Mouse (Mus musculus) intestine, embryonic 14.5 days (tissue): ENCODE results near the gene 2210011C24Rik. TPM values are rescaled to one million over a fixed set of nuclear protein-coding genes. Genes with fewer than 3 reads are reported as not detected.

Experiments
- ATAC-seq: fragments of 200-750 bp; cut with Nextera tagmentation; replicated peaks from 2 replicates; pipeline ENCODE4 v1.8.0; 2017; ENCODE audit warnings: low read depth, moderate number of reproducible peaks, moderate TSS enrichment, moderate library complexity; ENCODE audit not compliant: low FRiP score, low TSS enrichment
- DNase-seq: peaks from one replicate; pipeline ENCODE4 v3.0.0-alpha.2; 2018; ENCODE audit warnings: low spot score
- H3K27ac ChIP-seq: fragments of 300-500 bp; sonication (generic); 2 replicates; pipeline ENCODE4 v1.5.1; 2014; ENCODE audit warnings: low read depth, mild to moderate bottlenecking, control low read depth
- H3K27me3 ChIP-seq: fragments of 300-500 bp; sonication (generic); replicated peaks from 2 replicates; pipeline ENCODE4 v1.6.1; 2014; ENCODE audit warnings: low read length, control low read depth; ENCODE audit not compliant: control insufficient read depth, insufficient read depth
- H3K36me3 ChIP-seq: fragments of 300-500 bp; sonication (generic); 2 replicates; pipeline ENCODE4 v1.6.1; 2014; ENCODE audit warnings: low read length, control low read depth; ENCODE audit not compliant: control insufficient read depth, insufficient read depth
- H3K4me1 ChIP-seq: fragments of 300-500 bp; sonication (generic); replicated peaks from 2 replicates; pipeline ENCODE4 v1.6.1; 2014; ENCODE audit warnings: low read length, control low read depth, mixed read lengths; ENCODE audit not compliant: control insufficient read depth, insufficient read depth
- H3K4me2 ChIP-seq: fragments of 300-500 bp; sonication (generic); 2 replicates; pipeline ENCODE4 v1.6.1; 2014; ENCODE audit warnings: low read length
- H3K4me3 ChIP-seq: fragments of 300-500 bp; sonication (generic); 2 replicates; pipeline ENCODE4 v1.5.1; 2014; ENCODE audit warnings: low read depth, low read length, control low read depth, mixed read lengths
- H3K9ac ChIP-seq: fragments of 300-500 bp; sonication (generic); 2 replicates; pipeline ENCODE4 v1.6.1; 2014; ENCODE audit warnings: mild to moderate bottlenecking, low read length
- H3K9me3 ChIP-seq: fragments of 300-500 bp; sonication (generic); 2 replicates; pipeline ENCODE4 v1.6.1; 2016; ENCODE audit warnings: low read length, control low read depth; ENCODE audit not compliant: control insufficient read depth
- WGBS: fragments of 180-500 bp; shearing (Covaris S2); extraction: QIAGEN DNeasy Blood & Tissue Kit; methylation state at CpG from one replicate; pipeline ENCODE4 v1.1.7; 2014; 5-methylcytosine and 5-hydroxymethylcytosine counted together
- polyA plus RNA-seq: library from polyadenylated mRNA; unstranded; fragments of >200 nt; fragmentation: Nextera tagmentation; extraction: Ambion mirVana; gene quantifications from 2 replicates; pipeline ENCODE4 v1.2.1, GENCODE M21; 2014

2210011C24Rik gene
- polyA plus RNA-seq, 1 experiment from 2014 or later = 1.6 TPM

DNA sequence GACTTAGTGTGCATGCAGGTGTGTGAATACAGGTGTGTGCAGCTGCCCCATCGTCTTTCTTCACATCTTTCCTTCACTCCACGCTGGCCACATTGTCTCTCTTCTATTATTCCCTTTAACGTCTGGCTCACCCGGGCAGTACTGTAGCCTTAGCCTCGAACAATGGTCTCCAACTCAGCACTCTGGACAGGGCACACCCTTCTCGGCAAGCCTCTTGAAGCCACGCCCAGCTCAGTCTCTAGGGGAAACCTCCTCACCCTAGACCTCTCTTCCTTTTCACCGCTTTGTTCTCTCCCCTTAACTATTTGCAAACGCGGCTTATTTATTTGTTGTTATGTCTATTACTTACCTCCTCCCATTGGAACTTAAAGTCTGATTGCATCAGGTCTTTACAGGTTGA is 15.5 kb upstream of the 2210011C24Rik start:
- Histone ChIP-seq H3K4me1 (peaks cover 29% of the 10 kb centered on the region), H3K27ac (no peak overlapping the region), H3K9ac (no peak overlapping the region), H3K4me2 (no peak overlapping the region), H3K36me3 (no peaks in the 10 kb centered on the region), H3K27me3 (peaks cover 10% of the 10 kb centered on the region; the same call in 1 of the 2 replicates), H3K4me3 (no peak overlapping the region), H3K9me3 (no peaks in the 10 kb centered on the region)
- DNase-seq (no peak), ATAC-seq (no peak)
- 25% methylated on average over 10 of the region's 10 CpGs for WGBS

DNA sequence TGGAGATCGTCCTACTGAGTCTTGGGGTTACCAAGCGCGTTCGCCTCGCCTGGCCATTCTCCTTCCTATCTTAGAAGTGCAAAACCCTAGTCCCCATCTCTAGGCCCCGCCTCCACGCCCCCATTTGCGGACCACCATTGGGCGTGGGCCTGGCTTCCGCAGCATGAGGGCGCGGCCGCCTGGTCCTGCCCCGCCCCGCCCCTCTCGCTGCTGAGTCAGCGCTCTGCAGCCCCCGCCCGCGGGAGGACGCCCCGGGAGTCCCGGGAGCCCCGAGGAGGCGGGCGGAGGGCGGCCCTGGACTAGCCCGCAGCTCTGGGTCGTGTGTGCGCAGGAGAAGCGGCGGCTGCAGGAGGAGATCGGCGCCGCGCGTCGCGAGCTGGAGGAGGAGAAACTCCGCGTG is 13.9 kb upstream of the 2210011C24Rik start:
- Histone ChIP-seq H3K9ac (peak overlapping the region; percentile 21; the same call in 1 of the 2 replicates), H3K4me1 (peaks cover 33% of the 10 kb centered on the region)
- DNase-seq = peak; percentile 70

DNA sequence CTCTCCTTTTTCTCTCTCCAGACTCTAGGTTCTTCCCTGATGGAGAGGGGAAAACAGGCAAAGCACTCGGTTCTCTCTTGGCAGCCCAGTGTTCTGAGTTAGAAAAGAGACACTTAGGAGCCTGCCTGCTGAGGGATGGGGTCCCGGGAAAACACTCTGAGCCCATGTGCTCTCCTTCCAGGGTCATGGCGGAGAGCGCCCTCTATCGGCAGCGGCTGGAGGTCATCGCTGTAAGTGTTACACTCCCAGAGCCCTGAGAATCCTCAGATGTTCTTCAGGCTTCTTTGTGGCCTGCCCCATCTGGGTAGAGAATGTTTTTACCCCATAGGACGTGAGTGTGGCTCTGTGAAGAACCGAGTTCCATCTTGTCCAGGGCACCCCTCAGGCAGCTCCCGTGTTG is 12.2 kb upstream of the 2210011C24Rik start:
- H3K9me3 ChIP-seq = no peaks in the 10 kb centered on the region
- no peak for ATAC-seq
- no peak overlapping the region for H3K27ac ChIP-seq
- H3K36me3 ChIP-seq = no peaks in the 10 kb centered on the region
- 19% methylated on average over 10 of the region's 10 CpGs for WGBS
- no peak overlapping the region for H3K9ac ChIP-seq
- peaks cover 10% of the 10 kb centered on the region; the same call in 1 of the 2 replicates for H3K27me3 ChIP-seq
- peak overlapping the region; percentile 40; the same call in 1 of the 2 replicates for H3K4me2 ChIP-seq
- peak; percentile 80 for DNase-seq
- peaks cover 33% of the 10 kb centered on the region for H3K4me1 ChIP-seq
- no peak overlapping the region for H3K4me3 ChIP-seq

More for the DNA sequence above, 13.9 kb upstream of the 2210011C24Rik start:
- no peaks in the 10 kb centered on the region for H3K36me3 ChIP-seq
- peak; percentile 56 for ATAC-seq
- H3K4me2 ChIP-seq = peak overlapping the region; percentile 67
- H3K27me3 ChIP-seq = peaks cover 10% of the 10 kb centered on the region; the same call in 1 of the 2 replicates
- WGBS = 3% methylated on average over 41 of the region's 41 CpGs
- H3K4me3 ChIP-seq = peak overlapping the region; percentile 39
- no peaks in the 10 kb centered on the region for H3K9me3 ChIP-seq
- no peak overlapping the region for H3K27ac ChIP-seq

DNA sequence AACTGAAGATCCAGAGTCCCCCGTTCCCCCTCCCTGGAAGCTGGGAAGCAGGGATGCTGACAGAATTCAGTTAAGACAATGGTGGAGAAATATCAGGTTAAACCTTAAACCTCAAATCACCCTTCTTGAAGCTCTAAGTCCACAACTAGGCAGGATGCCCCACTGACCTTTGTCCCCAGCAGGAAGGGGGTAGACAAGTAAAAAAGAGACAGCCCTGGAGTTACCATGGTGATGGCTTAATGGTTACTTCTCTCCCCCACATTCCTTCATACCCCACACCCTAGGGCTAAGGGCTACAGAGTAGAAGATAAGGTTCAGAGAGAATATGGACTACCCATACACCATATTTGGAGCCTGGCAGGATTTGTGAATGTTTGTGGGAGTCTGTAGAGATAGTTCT is 11.7 kb upstream of the 2210011C24Rik start:
- Histone ChIP-seq H3K4me3 (no peak overlapping the region), H3K4me2 (peak overlapping the region; percentile 40), H3K27me3 (peaks cover 10% of the 10 kb centered on the region; the same call in 1 of the 2 replicates), H3K9me3 (no peaks in the 10 kb centered on the region), H3K27ac (no peak overlapping the region), H3K36me3 (no peaks in the 10 kb centered on the region), H3K4me1 (peaks cover 33% of the 10 kb centered on the region), H3K9ac (no peak overlapping the region)
- DNase-seq (no peak), ATAC-seq (0 out of 2 replicates have a peak, but pooled peaks have one; percentile 29)
- 58% methylated on average over 1 of the region's 1 CpGs for WGBS

DNA sequence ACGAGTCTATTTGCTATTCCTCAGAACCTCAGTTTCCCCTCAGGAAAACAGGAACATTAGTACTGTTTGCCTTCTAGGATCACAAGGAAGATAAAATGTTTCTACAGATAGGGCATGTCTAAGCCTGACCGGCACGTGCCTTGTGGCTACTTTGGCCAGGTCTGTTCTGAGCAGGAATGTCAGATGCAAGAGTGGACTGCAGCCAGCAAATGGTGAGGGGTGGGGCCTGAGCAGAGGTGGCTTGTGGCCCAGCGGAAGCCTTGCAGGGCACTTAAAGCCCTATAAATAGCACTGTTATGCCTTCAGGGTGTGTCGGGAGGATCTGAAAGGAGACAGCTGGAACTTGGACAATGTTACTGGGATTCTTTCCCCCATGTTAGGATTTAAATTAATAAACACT is 11.1 kb upstream of the 2210011C24Rik start:
- H3K27ac ChIP-seq = 0 out of 2 replicates have a peak overlapping the region, but pooled peaks have one; percentile 22
- H3K4me1 ChIP-seq = peaks cover 33% of the 10 kb centered on the region
- DNase-seq (no peak), ATAC-seq (no peak; the same call in 1 of the 2 replicates)
- WGBS = 6% methylated on average over 5 of the region's 5 CpGs
- no peaks in the 10 kb centered on the region for H3K9me3 ChIP-seq
- H3K27me3 ChIP-seq = peaks cover 10% of the 10 kb centered on the region; the same call in 1 of the 2 replicates
- H3K36me3 ChIP-seq = no peaks in the 10 kb centered on the region
- no peak overlapping the region for H3K9ac ChIP-seq
- peak overlapping the region; percentile 40 for H3K4me2 ChIP-seq
- H3K4me3 ChIP-seq = 0 out of 2 replicates have a peak overlapping the region, but pooled peaks have one; percentile 6

DNA sequence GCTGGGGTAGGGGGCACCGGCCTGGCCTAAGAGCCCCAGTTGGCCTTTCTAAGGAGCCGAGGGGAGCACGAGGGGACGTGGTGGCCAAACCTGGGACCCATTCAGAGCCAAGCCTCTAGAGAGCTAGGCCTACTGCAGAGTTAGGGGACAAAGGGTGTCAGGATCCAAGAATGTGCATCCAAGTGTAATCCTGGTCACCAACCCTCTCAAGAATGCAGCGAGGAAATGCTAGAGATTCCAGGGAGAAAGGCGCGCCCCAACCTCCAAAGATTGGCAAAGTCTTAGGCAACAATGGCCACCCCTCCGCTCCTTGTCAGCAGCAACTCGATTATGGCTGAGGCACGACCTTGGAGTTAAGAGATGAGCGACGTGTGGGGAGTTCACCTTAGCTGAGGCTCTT is 9.6 kb upstream of the 2210011C24Rik start:
- peak overlapping the region; percentile 40 for H3K4me2 ChIP-seq
- no peaks in the 10 kb centered on the region for H3K36me3 ChIP-seq
- H3K9ac ChIP-seq = peak overlapping the region; percentile 16; the same call in 1 of the 2 replicates
- H3K27me3 ChIP-seq = peaks cover 9% of the 10 kb centered on the region; the same call in 1 of the 2 replicates
- WGBS = 36% methylated on average over 12 of the region's 12 CpGs
- ATAC-seq = no peak; the same call in 1 of the 2 replicates
- DNase-seq = no peak
- H3K27ac ChIP-seq = no peak overlapping the region
- peak overlapping the region; percentile 25 for H3K4me3 ChIP-seq
- H3K9me3 ChIP-seq = no peaks in the 10 kb centered on the region
- peaks cover 31% of the 10 kb centered on the region for H3K4me1 ChIP-seq

DNA sequence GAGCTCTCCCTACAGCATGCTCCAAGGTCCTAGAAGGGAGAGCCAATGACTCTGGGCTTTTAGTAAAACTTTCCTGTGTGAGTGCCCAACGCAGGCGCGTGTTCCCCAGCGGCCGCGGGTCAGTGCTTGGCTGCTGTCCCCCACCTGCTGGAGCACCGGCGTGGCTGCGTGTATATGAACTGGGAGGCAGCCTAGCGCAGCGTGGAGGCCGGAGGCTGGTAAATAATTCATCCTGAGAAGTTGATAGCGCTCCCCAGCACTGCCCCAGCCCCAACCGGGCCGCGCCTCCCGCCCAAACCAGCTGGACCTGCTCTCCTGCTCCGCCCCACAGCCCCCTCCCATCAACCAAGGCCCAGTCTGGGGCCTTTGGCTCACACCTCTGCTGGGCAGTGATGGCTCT is 9.1 kb upstream of the 2210011C24Rik start, which contains the start of gene Palm3:
Gene Palm3, plus strand, starts transcription at position 376 of the 400 bp plus-strand sequence.
- H3K4me2 ChIP-seq = peak within 1 kb of the TSS; percentile 40
- WGBS = 6% methylated on average over 18 of the region's 18 CpGs
- peak within 1 kb of the TSS; percentile 16; the same call in 1 of the 2 replicates for H3K9ac ChIP-seq
- H3K4me1 ChIP-seq = peaks cover 27% of the 10 kb centered on the region
- H3K36me3 ChIP-seq = no peaks in the 10 kb centered on the region
- H3K27me3 ChIP-seq = peaks cover 5% of the 10 kb centered on the region; the same call in 1 of the 2 replicates
- H3K27ac ChIP-seq = no peak within 1 kb of the TSS
- ATAC-seq (peak; percentile 57), DNase-seq (peak; percentile 77)
- H3K4me3 ChIP-seq = peak within 1 kb of the TSS; percentile 25
- no peaks in the 10 kb centered on the region for H3K9me3 ChIP-seq

DNA sequence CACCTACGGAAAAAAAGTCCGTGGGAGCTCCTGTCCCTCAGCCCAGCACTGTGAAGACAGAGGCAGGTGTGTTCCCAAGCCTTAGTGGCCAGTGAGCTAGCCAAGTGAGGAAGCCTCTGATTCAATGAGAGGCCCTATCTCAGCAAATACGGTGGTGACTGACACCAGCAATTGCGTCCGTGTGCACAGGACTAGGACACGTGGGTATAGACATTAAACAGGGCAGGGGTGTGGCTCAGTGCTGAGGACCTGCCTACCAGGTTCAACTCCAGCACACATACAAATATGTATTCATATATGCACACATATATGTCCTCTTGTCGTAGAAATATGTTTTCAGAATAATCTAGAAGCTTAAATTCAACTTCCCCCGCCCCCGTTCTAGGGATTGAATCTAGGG is 7.8 kb upstream of the 2210011C24Rik start:
- peaks cover 18% of the 10 kb centered on the region for H3K4me1 ChIP-seq
- 66% methylated on average over 9 of the region's 9 CpGs for WGBS

DNA sequence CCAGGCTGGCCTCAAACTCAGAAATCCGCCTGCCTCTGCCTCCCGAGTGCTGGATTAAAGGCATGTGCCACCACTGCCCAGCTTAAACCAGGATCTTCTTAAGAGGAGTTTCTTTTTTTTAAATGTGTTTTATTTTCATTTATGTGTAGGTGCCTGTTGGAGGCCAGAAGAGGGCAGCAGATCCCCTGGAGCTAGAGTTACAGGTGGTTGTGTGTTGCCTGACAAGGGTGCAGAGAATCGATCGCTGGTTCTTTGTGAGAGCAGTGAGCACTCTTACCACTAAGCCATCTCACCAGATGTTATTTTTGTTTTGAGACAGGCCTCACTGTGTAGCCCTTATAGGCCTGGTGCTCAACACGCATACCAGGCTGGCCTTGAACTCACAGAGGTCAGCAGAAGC is 3.9 kb upstream of the 2210011C24Rik start:
- no peak overlapping the region for H3K4me3 ChIP-seq
- no peak overlapping the region for H3K9ac ChIP-seq
- H3K27ac ChIP-seq = no peak overlapping the region
- H3K9me3 ChIP-seq = no peaks in the 10 kb centered on the region; the same call in 1 of the 2 replicates
- no peaks in the 10 kb centered on the region for H3K36me3 ChIP-seq
- no peak overlapping the region for H3K4me2 ChIP-seq
- no peak for ATAC-seq
- peaks cover 14% of the 10 kb centered on the region for H3K4me1 ChIP-seq
- DNase-seq = no peak
- WGBS = 89% methylated on average over 5 of the region's 5 CpGs
- peaks cover 27% of the 10 kb centered on the region for H3K27me3 ChIP-seq

More for the DNA sequence above, 7.8 kb upstream of the 2210011C24Rik start:
- Histone ChIP-seq H3K4me3 (no peak overlapping the region), H3K4me2 (no peak overlapping the region), H3K9me3 (no peaks in the 10 kb centered on the region; the same call in 1 of the 2 replicates), H3K36me3 (no peaks in the 10 kb centered on the region), H3K9ac (no peak overlapping the region), H3K27ac (no peak overlapping the region), H3K27me3 (no peaks in the 10 kb centered on the region)
- ATAC-seq = no peak
- no peak for DNase-seq
